Mouse (Mus musculus) heart, embryonic 14.5 days (tissue): Measurements from ENCODE around the gene Cbs. TPM values are rescaled to one million over a fixed set of nuclear protein-coding genes. Genes with fewer than 3 reads are reported as not detected.
"Not testable (repeated sequence)": the region's sequence is repeated elsewhere in the genome, so short reads cannot be mapped to it uniquely, and the experiment has no call there.

Experiments
- ATAC-seq: fragments of 200-750 bp; cut with Nextera tagmentation; 2 replicates; pipeline ENCODE4 v1.8.0; 2017; ENCODE audit warnings: low read depth, moderate TSS enrichment; ENCODE audit not compliant: insufficient number of reproducible peaks, insufficient read depth, low FRiP score
- H3K27ac ChIP-seq, 2 experiments: fragments of 200-500 bp in 1 of 2; fragments of 300-500 bp in 1 of 2; sonication (generic) in 1 of 2; replicated peaks in 1 of 2; 2 replicates each; pipeline ENCODE4 v1.5.1; 2012 to 2014; ENCODE audit warnings: low read depth in 2 of 2, low read length in 2 of 2, control low read depth in 1 of 2, mild to moderate bottlenecking in 1 of 2, mixed read lengths in 1 of 2; ENCODE audit not compliant: control insufficient read depth in 1 of 2, insufficient read depth in 1 of 2
- H3K27me3 ChIP-seq: fragments of 300-500 bp; sonication (generic); 2 replicates; pipeline ENCODE4 v1.6.1; 2014; ENCODE audit warnings: mild to moderate bottlenecking, low read length, control low read depth; ENCODE audit not compliant: control insufficient read depth, insufficient read depth
- H3K36me3 ChIP-seq: fragments of 300-500 bp; sonication (generic); 2 replicates; pipeline ENCODE4 v1.6.1; 2014; ENCODE audit warnings: mild to moderate bottlenecking, control low read depth, low read length, mixed read lengths; ENCODE audit not compliant: control insufficient read depth, insufficient read depth
- H3K4me1 ChIP-seq, 2 experiments: fragments of 200-500 bp in 1 of 2; fragments of 300-500 bp in 1 of 2; sonication (generic) in 1 of 2; 2 replicates each; pipeline ENCODE4 v1.6.1; 2012 to 2014; ENCODE audit warnings: low read length in 2 of 2, control low read depth in 1 of 2, mixed read lengths in 1 of 2; ENCODE audit not compliant: control insufficient read depth in 2 of 2, insufficient read depth in 2 of 2
- H3K4me2 ChIP-seq: fragments of 300-500 bp; sonication (generic); 2 replicates; pipeline ENCODE4 v1.6.1; 2014; ENCODE audit warnings: mild to moderate bottlenecking, low read length
- H3K4me3 ChIP-seq, 2 experiments: fragments of 200-500 bp in 1 of 2; fragments of 300-500 bp in 1 of 2; sonication (generic) in 1 of 2; 2 replicates each; pipeline ENCODE4 v1.5.1; 2012 to 2014; ENCODE audit warnings: low read length in 2 of 2, mild to moderate bottlenecking in 2 of 2, control low read depth in 1 of 2, low read depth in 1 of 2, moderate library complexity in 1 of 2; ENCODE audit not compliant: control insufficient read depth in 1 of 2, insufficient read depth in 1 of 2
- H3K9ac ChIP-seq: fragments of 300-500 bp; sonication (generic); 2 replicates; pipeline ENCODE4 v1.6.1; 2014; ENCODE audit warnings: mild to moderate bottlenecking, low read length
- H3K9me3 ChIP-seq: fragments of 300-500 bp; sonication (generic); 2 replicates; pipeline ENCODE4 v1.6.1; 2016; ENCODE audit warnings: low read length, control low read depth; ENCODE audit not compliant: control insufficient read depth
- WGBS: fragments of 180-500 bp; shearing (Covaris S2); extraction: QIAGEN DNeasy Blood & Tissue Kit; methylation state at CpG from one replicate; pipeline ENCODE4 v1.1.7; 2014; 5-methylcytosine and 5-hydroxymethylcytosine counted together
- polyA plus RNA-seq: library from polyadenylated mRNA; unstranded; fragments of >200 nt; fragmentation: Nextera tagmentation; extraction: Ambion mirVana; gene quantifications from 2 replicates; pipeline ENCODE4 v1.2.1, GENCODE M21; 2014

Gene Cbs
- polyA plus RNA-seq, 1 experiment from 2014 or later: 0.96 TPM

DNA sequence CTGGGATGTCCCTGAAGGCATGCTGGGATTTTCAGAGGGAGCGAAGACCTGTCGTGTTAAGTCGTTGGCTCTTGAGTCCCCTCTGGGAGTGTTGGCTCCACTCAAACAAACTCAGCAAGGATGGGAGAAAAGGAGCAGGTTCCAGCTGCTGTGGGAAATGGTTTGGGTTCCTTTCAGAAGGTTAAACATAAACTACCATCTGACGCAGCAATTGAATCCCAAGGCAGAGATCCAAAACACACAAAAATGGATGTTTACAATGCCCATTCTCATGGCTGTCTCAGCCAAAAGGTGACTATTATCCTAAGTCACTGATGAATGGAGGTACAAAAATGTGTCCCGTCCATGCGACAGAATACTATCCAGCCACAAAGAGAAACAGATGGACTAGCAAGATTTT is 4.0 kb downstream of the Cbs start:
- Histone ChIP-seq H3K27me3 (peaks cover 12% of the 10 kb centered on the region), H3K9ac (no peak overlapping the region), H3K9me3 (no peaks in the 10 kb centered on the region), H3K4me2 (no peak overlapping the region), H3K4me1 (peaks cover 13 to 15% of the 10 kb centered on the region in 2 experiments), H3K4me3 (no peak overlapping the region), H3K27ac (no peak overlapping the region), H3K36me3 (no peaks in the 10 kb centered on the region)
- WGBS: 70% methylated on average over 6 of the region's 6 CpGs
- ATAC-seq: no peak

DNA sequence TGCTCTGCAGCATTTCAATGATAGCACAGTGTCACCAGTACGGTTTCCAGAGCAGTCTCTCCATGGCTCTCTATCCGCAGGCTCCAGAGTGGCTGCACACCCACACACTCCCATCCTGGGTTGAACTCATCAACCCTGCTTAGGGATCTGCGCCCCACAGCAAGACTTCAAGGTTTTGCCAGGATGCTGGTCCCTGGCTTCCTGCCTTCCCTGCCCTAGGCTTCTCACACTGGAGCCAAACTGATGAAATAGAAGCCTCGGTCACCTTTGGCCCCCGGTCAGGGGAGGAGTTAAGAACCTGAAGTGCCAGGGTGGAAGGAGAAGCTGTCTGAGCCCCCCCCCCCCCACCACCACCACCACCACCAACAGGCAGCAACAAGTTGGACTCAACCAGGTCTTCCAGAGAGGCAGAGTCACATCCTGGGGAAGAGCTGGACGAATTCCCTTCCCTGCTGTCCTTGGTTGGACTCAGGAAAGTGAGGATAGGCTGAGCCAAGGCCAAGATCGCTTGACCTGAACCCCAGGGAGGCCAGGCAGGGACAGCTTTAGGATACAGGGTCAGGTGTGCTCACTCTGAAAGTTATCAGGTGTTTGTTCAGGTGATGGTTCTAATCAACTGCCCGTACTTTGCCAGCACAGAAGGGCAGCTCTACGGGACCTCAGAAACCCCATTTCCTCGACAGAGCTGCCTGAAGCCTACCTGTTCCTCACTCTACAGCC is 5.8 kb downstream of the Cbs start:
- no peak for ATAC-seq
- Histone ChIP-seq H3K4me3 (no peak overlapping the region), H3K9ac (no peak overlapping the region), H3K27ac (no peak overlapping the region), H3K4me1 (peaks cover 2% of the 10 kb centered on the region in 2 experiments; a peak in 1 of 4 replicates), H3K27me3 (peaks cover 12% of the 10 kb centered on the region), H3K4me2 (no peak overlapping the region), H3K9me3 (no peaks in the 10 kb centered on the region), H3K36me3 (no peaks in the 10 kb centered on the region)
- 64% methylated on average over 10 of the region's 10 CpGs for WGBS

DNA sequence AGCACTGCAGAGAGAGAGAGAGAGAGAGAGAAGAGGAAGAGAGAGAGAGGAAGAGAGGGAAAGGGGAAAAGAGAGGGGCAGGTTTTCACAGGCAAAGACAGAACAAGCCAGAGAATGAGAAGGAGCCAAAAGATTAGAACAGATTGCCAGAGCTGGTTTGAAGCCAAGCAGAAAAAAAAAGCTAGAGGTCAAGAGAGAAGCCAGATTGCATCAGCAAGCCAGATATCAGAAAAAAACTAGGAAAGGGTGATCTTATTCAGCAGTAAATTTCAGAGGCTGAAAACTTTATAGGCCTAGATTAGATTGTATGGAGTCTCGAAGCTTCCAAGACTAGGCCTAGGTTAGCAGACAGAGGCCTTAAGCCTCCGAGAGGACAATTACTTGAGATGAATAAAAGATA is 9.1 kb downstream of the Cbs start:
- Histone ChIP-seq H3K36me3 (no peaks in the 10 kb centered on the region), H3K27ac (no peak overlapping the region), H3K27me3 (no peaks in the 10 kb centered on the region), H3K4me1 (no peaks in the 10 kb centered on the region; a peak in 1 of 4 replicates), H3K4me2 (no peak overlapping the region), H3K9me3 (no peaks in the 10 kb centered on the region), H3K9ac (no peak overlapping the region), H3K4me3 (no peak overlapping the region)
- ATAC-seq: no peak
- WGBS: 85% methylated on average over 2 of the region's 2 CpGs

DNA sequence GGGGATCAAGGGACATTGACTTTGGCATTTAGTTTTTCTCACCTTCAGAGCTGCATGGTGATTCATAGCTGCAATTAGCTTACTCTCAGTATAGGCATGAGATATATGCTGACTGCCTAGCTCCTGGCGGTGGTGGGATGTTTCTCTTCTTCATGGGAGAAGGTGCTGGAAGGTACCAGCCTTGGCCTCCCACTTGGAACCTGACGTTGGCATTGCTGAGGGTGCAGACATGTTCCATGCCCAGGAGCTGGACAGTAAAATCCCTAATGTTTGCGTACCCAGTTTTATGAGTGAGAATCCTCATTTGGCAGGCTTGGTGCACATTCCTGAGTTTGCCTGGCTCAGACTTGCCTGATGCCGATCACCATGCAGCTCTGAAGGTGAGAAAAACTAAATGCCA is 13.9 kb downstream of the Cbs start:
- WGBS: 85% methylated on average over 4 of the region's 4 CpGs
- no peak overlapping the region for H3K27ac ChIP-seq
- no peak for ATAC-seq
- H3K9me3 ChIP-seq: no peaks in the 10 kb centered on the region
- no peaks in the 10 kb centered on the region for H3K27me3 ChIP-seq
- H3K4me2 ChIP-seq: no peak overlapping the region
- H3K36me3 ChIP-seq: no peaks in the 10 kb centered on the region
- H3K4me3 ChIP-seq: no peak overlapping the region
- no peaks in the 10 kb centered on the region for H3K4me1 ChIP-seq
- no peak overlapping the region for H3K9ac ChIP-seq

DNA sequence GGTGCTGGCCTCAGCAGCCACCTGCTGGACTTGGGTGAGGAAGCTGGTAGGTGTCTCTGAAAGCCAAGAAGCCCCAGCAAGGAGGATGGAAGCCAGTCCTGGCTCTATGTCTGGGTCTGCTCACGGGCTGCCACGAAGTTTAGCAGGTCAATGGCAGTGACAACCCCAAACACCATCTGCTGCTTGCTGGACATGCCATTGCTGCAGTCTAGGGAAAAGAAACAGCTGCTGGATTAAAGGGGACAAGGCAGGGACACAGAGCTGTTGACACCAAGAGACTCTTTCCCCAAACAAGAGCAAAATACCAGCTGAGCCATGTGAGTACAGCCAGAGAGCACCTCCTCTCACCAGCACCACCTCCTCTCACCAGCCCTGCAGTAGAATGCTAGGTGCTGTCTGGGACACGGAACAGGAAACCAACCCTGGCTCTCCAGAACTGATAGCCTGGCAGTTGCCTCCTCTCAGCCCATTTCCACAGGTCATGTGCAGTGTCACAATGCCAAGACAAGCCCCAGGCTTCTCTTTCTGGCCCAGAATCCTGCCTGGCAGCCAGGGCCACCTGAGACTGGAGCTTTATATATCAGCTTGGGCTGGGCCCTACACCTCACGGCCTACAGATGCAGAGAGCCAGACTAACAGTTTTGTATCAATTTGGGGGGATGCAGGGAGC is 23.8 kb downstream of the Cbs start:
- Histone ChIP-seq H3K4me2 (no peak overlapping the region), H3K4me3 (no peak overlapping the region), H3K4me1 (peaks cover 3 to 4% of the 10 kb centered on the region in 2 experiments; a peak in 2 of 4 replicates), H3K36me3 (no peaks in the 10 kb centered on the region), H3K9me3 (no peaks in the 10 kb centered on the region), H3K27ac (no peak overlapping the region), H3K27me3 (no peaks in the 10 kb centered on the region), H3K9ac (no peak overlapping the region)
- ATAC-seq: no peak
- 46% methylated on average over 4 of the region's 4 CpGs for WGBS

DNA sequence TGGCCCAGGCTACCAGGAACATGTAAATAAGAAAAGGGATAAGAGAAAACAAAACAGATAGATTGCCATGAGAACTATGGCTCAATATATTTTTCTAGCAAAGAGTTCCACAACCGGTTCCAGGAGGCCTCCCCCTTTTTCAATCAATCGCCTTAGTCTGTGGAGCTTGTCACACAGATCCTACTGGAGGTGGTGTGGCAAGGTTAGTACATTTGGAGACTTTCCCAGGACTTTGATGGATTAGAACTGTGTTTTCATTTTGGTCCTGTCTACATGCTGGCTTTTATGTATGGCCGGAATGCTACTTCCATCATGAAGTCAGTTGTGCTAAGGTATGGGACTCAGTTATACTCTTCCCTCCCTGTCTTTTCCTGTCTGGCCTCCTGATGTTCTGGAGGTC is 27.1 kb downstream of the Cbs start:
- Histone ChIP-seq H3K27me3 (no peaks in the 10 kb centered on the region), H3K4me1 (peaks cover 3 to 4% of the 10 kb centered on the region in 2 experiments; a peak in 2 of 4 replicates), H3K4me3 (no peak overlapping the region), H3K36me3 (peaks cover 11% of the 10 kb centered on the region), H3K9me3 (no peaks in the 10 kb centered on the region), H3K27ac (no peak overlapping the region), H3K9ac (no peak overlapping the region), H3K4me2 (no peak overlapping the region)
- ATAC-seq: no peak
- 90% methylated on average over 3 of the region's 3 CpGs for WGBS

DNA sequence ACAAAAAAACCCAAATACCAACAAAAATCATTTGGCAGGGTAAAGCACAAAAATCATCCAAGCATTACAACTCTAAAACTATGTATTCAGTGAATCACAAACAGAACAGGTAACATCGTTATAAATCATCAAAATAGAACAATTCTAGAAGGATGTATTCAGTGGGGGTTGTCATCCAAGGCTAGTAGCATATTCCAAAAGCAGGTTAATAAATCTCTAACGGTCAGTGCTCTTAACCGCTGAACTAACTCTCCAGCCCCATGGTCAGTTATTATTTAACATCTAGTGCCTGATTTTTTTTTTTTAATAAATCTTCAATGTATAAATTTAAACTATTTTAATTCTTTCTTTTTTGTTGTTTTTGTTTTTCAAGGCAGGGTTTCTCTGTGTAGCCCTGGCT is 27.9 kb downstream of the Cbs start:
- 95% methylated on average over 3 of the region's 3 CpGs for WGBS
- not testable (repeated sequence) for H3K27me3 ChIP-seq, H3K4me2 ChIP-seq, H3K9ac ChIP-seq, H3K27ac ChIP-seq, H3K9me3 ChIP-seq, H3K4me3 ChIP-seq, H3K4me1 ChIP-seq, ATAC-seq
- H3K36me3 ChIP-seq: peaks cover 18% of the 10 kb centered on the region
